Mouse (Mus musculus) gonadal fat pad, adult 2 months (tissue): ENCODE data around the gene Emc1. TPM values are rescaled to one million over a fixed set of nuclear protein-coding genes. Genes with fewer than 3 reads are reported as not detected.

ENCODE experiments used
- polyA plus RNA-seq: library from polyadenylated mRNA; depleted of rRNA; stranded (reverse); fragments of >200 nt; gene quantifications from 2 replicates; pipeline ENCODE4 v1.2.3, GENCODE M21; 2012; rRNA removed

Emc1 gene
- polyA plus RNA-seq, 1 experiment = 35.2 TPM

Other genes with a start within 250 kb of the Emc1 start
- 47.5 and 68.2 TPM in 2 replicates for gene Minos1, start 221.5 kb upstream of the Emc1 start, polyA plus RNA-seq
- 116 and 142 TPM in 2 replicates for gene Capzb, start 159.7 kb upstream of the Emc1 start, polyA plus RNA-seq
- 55.6 and 61.1 TPM in 2 replicates for gene Pqlc2, start 41.9 kb upstream of the Emc1 start, polyA plus RNA-seq
- 91.7 and 164 TPM in 2 replicates for gene Akr7a5, start 41.8 kb upstream of the Emc1 start, polyA plus RNA-seq
- gene Mrto4, start within 50 bp of the Emc1 start, polyA plus RNA-seq = 19.6 and 19.9 TPM in 2 replicates
- 156 and 159 TPM in 2 replicates for gene Ubr4, start within 50 bp of the Emc1 start, polyA plus RNA-seq
- gene Iffo2, start 178.0 kb downstream of the Emc1 start, polyA plus RNA-seq = 7.0 and 7.3 TPM in 2 replicates